Mouse (Mus musculus) sigmoid colon, adult 10 weeks (tissue): ENCODE data around the gene Fbxw16. TPM values are rescaled to one million over a fixed set of nuclear protein-coding genes. Genes with fewer than 3 reads are reported as not detected.

Source experiments
- polyA plus RNA-seq: library from polyadenylated mRNA; stranded (reverse); fragments of 350-450 nt; fragmentation: Illumina TruSeq; extraction: RNeasy Lipid Tissue Mini Kit (QIAGEN cat#74804); gene quantifications from one replicate; pipeline ENCODE4 v1.2.3, GENCODE M21; 2014; ENCODE audit warnings: low read depth, low replicate concordance

Fbxw16 gene
- not detected for polyA plus RNA-seq

DNA sequence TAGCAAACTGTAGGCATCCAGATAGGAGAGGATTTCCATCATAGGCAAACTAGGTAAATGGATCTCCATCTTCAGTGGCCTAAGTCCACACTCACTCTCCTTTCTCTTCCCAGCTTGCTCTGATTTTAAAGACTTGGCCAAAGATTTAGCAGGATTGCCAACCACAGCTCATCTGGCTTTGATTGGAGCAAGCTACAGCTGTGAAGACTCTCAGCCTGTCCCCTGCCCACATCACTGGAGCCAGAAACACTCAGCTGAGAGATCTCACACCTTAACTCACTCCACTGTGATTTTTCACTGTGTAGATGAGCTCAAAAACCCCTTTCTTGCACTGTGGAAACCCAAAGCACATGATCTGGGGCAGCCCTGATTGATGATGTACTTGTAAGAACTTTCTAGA lies at the start of gene Fbxw16:
Fbxw16 (minus strand) TSS at position 101 of the 400 bp plus-strand sequence.

GRCm38 (mm10) chr9:109495775-109496174 lies 46.8 kb upstream of the Fbxw16 start, which contains the start of gene Fbxw19:
Gene Fbxw19 (minus strand): TSS chr9:109495875.

DNA sequence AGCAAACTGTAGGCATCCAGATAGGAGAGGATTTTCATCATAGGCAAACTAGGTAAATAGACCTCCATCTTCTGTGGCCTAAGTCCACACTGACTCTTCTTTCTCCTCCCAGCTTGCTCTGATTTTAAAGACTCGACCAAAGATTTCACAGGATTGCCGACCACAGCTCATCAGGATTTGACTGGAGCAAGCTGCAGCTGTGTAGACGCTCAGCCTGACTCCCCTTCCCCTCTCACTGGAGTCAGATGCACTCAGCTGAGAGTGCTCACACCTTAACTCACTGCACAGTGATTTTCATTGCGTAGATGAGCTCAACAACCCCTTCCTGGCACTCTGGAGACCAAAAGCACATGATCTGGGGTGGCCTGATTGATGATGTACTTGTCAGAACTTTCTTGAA lies 44.7 kb downstream of the Fbxw16 start, which contains the start of gene Fbxw22:
Fbxw22 (minus strand) TSS at position 101 of the 400 bp plus-strand sequence.

Other genes starting within 250 kb of the Fbxw16 start
- gene Fbxw20, start 214.4 kb downstream of the Fbxw16 start, polyA plus RNA-seq = not detected
- not detected for gene Fbxw14, start 161.5 kb downstream of the Fbxw16 start, polyA plus RNA-seq
- not detected for gene Fbxw28, start 109.5 kb downstream of the Fbxw16 start, polyA plus RNA-seq
- gene Fbxw22, start 44.8 kb downstream of the Fbxw16 start, polyA plus RNA-seq = 2.3 TPM
- gene Fbxw19, start 46.7 kb upstream of the Fbxw16 start, polyA plus RNA-seq = not detected
- 0.88 TPM for gene Fbxw15, start 119.1 kb upstream of the Fbxw16 start, polyA plus RNA-seq
- gene Fbxw24, start 176.9 kb upstream of the Fbxw16 start, polyA plus RNA-seq = 0.88 TPM
- not detected for gene Fbxw25, start 215.5 kb upstream of the Fbxw16 start, polyA plus RNA-seq